Mouse (Mus musculus) stomach, postnatal 0 days (tissue): ENCODE measurements around the gene Rnd2.

Source experiments
- CTCF ChIP-seq: IDR thresholded peaks from 2 replicates; pipeline ENCODE4 v1.5.1; 2016; ENCODE audit warnings: antibody characterized with exemption, low read depth, mild to moderate bottlenecking, moderate library complexity
- EP300 ChIP-seq: optimal IDR thresholded peaks from 2 replicates; pipeline ENCODE3; 2016; ENCODE audit warnings: antibody characterized with exemption

- TF ChIP-seq CTCF (no peak), EP300 (no peak)
These were observed 5.4 kb downstream of the Rnd2 start for GRCm38 (mm10) chr11:101470206-101470605.
